Mouse (Mus musculus) limb, embryonic 11.5 days (tissue): ENCODE measurements around the gene Incenp. TPM values are rescaled to one million over a fixed set of nuclear protein-coding genes. Genes with fewer than 3 reads are reported as not detected.
"Not testable (repeated sequence)": the region's sequence is repeated elsewhere in the genome, so short reads cannot be mapped to it uniquely, and the experiment has no call there.

Experiments used
- ATAC-seq: fragments of 200-750 bp; cut with Nextera tagmentation; 2 replicates; pipeline ENCODE4 v1.8.0; 2017; ENCODE audit warnings: low read depth; ENCODE audit not compliant: insufficient number of reproducible peaks, low FRiP score, low TSS enrichment
- DNase-seq: peaks from one replicate; pipeline ENCODE4 v3.0.0-alpha.2; 2015; ENCODE audit warnings: low spot score
- H3K27ac ChIP-seq: fragments of 300-500 bp; sonication (generic); replicated peaks from 2 replicates; pipeline ENCODE4 v1.5.1; 2014; ENCODE audit warnings: low read depth, mild to moderate bottlenecking, low read length
- H3K27me3 ChIP-seq: fragments of 300-500 bp; sonication (generic); 2 replicates; pipeline ENCODE4 v1.6.1; 2014; ENCODE audit warnings: mild to moderate bottlenecking, low read length, mixed read lengths; ENCODE audit not compliant: control insufficient read depth, insufficient read depth
- H3K36me3 ChIP-seq: fragments of 300-500 bp; sonication (generic); 2 replicates; pipeline ENCODE4 v1.6.1; 2014; ENCODE audit warnings: mild to moderate bottlenecking, low read length, moderate library complexity, mixed read lengths; ENCODE audit not compliant: control insufficient read depth, insufficient read depth
- H3K4me1 ChIP-seq: fragments of 300-500 bp; sonication (generic); 2 replicates; pipeline ENCODE4 v1.6.1; 2014; ENCODE audit warnings: low read length, mixed read lengths; ENCODE audit not compliant: control insufficient read depth, insufficient read depth
- H3K4me2 ChIP-seq: fragments of 300-500 bp; sonication (generic); 2 replicates; pipeline ENCODE4 v1.6.1; 2014; ENCODE audit warnings: low read depth, mild to moderate bottlenecking, moderate library complexity; ENCODE audit not compliant: severe bottlenecking
- H3K4me3 ChIP-seq: fragments of 300-500 bp; sonication (generic); 2 replicates; pipeline ENCODE4 v1.5.1; 2014; ENCODE audit warnings: low read depth, low read length
- H3K9ac ChIP-seq: fragments of 300-500 bp; sonication (generic); 2 replicates; pipeline ENCODE4 v1.6.1; 2014; ENCODE audit warnings: mild to moderate bottlenecking, low read length
- H3K9me3 ChIP-seq: fragments of 300-500 bp; sonication (generic); 2 replicates; pipeline ENCODE4 v1.6.1; 2016; ENCODE audit warnings: low read length; ENCODE audit not compliant: control insufficient read depth
- WGBS: fragments of 180-500 bp; shearing (Covaris S2); extraction: QIAGEN DNeasy Blood & Tissue Kit; methylation state at CpG from one replicate; pipeline ENCODE4 v1.1.7; 2014; 5-methylcytosine and 5-hydroxymethylcytosine counted together
- polyA plus RNA-seq: library from polyadenylated mRNA; unstranded; fragments of >200 nt; fragmentation: Nextera tagmentation; extraction: Ambion mirVana; gene quantifications from 2 replicates; pipeline ENCODE4 v1.2.1, GENCODE M21; 2014

Gene Incenp
- polyA plus RNA-seq, 1 experiment from 2014 or later: 117 TPM

GRCm38 (mm10) chr19:9938824-9939303 lies 39.5 kb upstream of the Incenp start:
- Histone ChIP-seq H3K9ac (no peak overlapping the region), H3K4me2 (no peak overlapping the region), H3K9me3 (no peaks in the 10 kb centered on the region), H3K4me1 (peaks cover 5% of the 10 kb centered on the region; the same call in 1 of the 2 replicates), H3K27me3 (no peaks in the 10 kb centered on the region), H3K36me3 (no peaks in the 10 kb centered on the region), H3K27ac (no peak overlapping the region), H3K4me3 (no peak overlapping the region)
- ATAC-seq (no peak), DNase-seq (no peak)
- 79% methylated on average over 13 of the region's 13 CpGs for WGBS

GRCm38 (mm10) chr19:9938156-9938823 lies 38.9 kb upstream of the Incenp start:
- Histone ChIP-seq H3K4me3 (no peak overlapping the region), H3K9ac (no peak overlapping the region), H3K4me1 (peaks cover 5% of the 10 kb centered on the region; the same call in 1 of the 2 replicates), H3K4me2 (no peak overlapping the region), H3K36me3 (no peaks in the 10 kb centered on the region), H3K27me3 (no peaks in the 10 kb centered on the region), H3K9me3 (no peaks in the 10 kb centered on the region), H3K27ac (no peak overlapping the region)
- no peak for DNase-seq
- 82% methylated on average over 6 of the region's 6 CpGs for WGBS
- ATAC-seq: no peak

- Histone ChIP-seq H3K36me3 (no peaks in the 10 kb centered on the region), H3K4me1 (peaks cover 5% of the 10 kb centered on the region; the same call in 1 of the 2 replicates), H3K4me3 (no peak overlapping the region), H3K9me3 (no peaks in the 10 kb centered on the region), H3K27me3 (no peaks in the 10 kb centered on the region), H3K9ac (no peak overlapping the region), H3K4me2 (no peak overlapping the region), H3K27ac (no peak overlapping the region)
- 73% methylated on average over 5 of the region's 5 CpGs for WGBS
- ATAC-seq: no peak
- no peak for DNase-seq
Measured at GRCm38 (mm10) chr19:9937428-9937827, 38.1 kb upstream of the Incenp start.

GRCm38 (mm10) chr19:9936579-9936978 lies 37.2 kb upstream of the Incenp start:
- H3K9ac ChIP-seq: no peak overlapping the region
- no peak for ATAC-seq

GRCm38 (mm10) chr19:9933908-9934307 lies 34.6 kb upstream of the Incenp start:
- no peak overlapping the region for H3K27ac ChIP-seq
- 78% methylated on average over 2 of the region's 2 CpGs for WGBS
- no peaks in the 10 kb centered on the region for H3K36me3 ChIP-seq
- no peak overlapping the region for H3K9ac ChIP-seq
- H3K4me3 ChIP-seq: no peak overlapping the region
- no peaks in the 10 kb centered on the region for H3K4me1 ChIP-seq
- no peaks in the 10 kb centered on the region for H3K27me3 ChIP-seq
- H3K4me2 ChIP-seq: no peak overlapping the region
- DNase-seq (no peak), ATAC-seq (no peak)
- no peaks in the 10 kb centered on the region for H3K9me3 ChIP-seq

More at GRCm38 (mm10) chr19:9936579-9936978, 37.2 kb upstream of the Incenp start:
- H3K4me3 ChIP-seq: no peak overlapping the region
- no peaks in the 10 kb centered on the region for H3K4me1 ChIP-seq
- DNase-seq: no peak
- whole genome bisulfite sequencing: 68% methylated on average over 5 of the region's 5 CpGs
- no peaks in the 10 kb centered on the region for H3K36me3 ChIP-seq
- H3K27ac ChIP-seq: no peak overlapping the region
- no peaks in the 10 kb centered on the region for H3K27me3 ChIP-seq
- no peaks in the 10 kb centered on the region for H3K9me3 ChIP-seq
- no peak overlapping the region for H3K4me2 ChIP-seq

DNA sequence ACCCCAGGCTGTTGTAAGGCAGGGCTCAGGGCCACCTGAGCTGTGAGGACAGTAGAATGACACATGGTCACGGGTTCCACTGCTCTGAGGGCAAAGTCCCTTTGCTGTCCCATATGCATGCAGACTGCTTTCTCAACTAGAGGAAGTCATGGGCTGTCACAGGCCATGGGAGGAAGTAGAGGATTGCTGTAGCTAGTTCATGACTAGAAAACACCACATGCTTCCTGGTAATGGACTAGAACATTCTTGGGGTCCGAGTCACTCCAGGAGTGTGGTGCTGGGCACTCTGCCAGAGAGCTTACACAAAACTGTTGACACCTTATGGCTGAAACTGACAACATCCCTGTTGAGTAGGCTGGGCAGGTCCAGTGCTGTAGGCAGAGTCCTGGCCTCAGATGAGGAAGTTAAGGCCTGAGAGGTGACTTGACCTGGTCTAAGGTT lies 31.8 kb upstream of the Incenp start:
- H3K27ac ChIP-seq, DNase-seq, ATAC-seq, H3K4me3 ChIP-seq, H3K36me3 ChIP-seq, H3K27me3 ChIP-seq, H3K4me1 ChIP-seq, H3K9me3 ChIP-seq, H3K4me2 ChIP-seq, H3K9ac ChIP-seq: not testable (repeated sequence)
- 89% methylated on average over 2 of the region's 2 CpGs for WGBS

GRCm38 (mm10) chr19:9928089-9928488 lies 28.7 kb upstream of the Incenp start:
- WGBS: 81% methylated on average over 9 of the region's 9 CpGs
- H3K9ac ChIP-seq: no peak overlapping the region
- no peaks in the 10 kb centered on the region for H3K36me3 ChIP-seq

GRCm38 (mm10) chr19:9924769-9925272 lies 25.5 kb upstream of the Incenp start:
- Histone ChIP-seq H3K4me3 (no peak overlapping the region), H3K9ac (no peak overlapping the region), H3K27ac (no peak overlapping the region), H3K36me3 (no peaks in the 10 kb centered on the region), H3K4me2 (no peak overlapping the region), H3K9me3 (no peaks in the 10 kb centered on the region), H3K4me1 (peaks cover 2% of the 10 kb centered on the region; the same call in 1 of the 2 replicates), H3K27me3 (no peaks in the 10 kb centered on the region)
- DNase-seq (no peak), ATAC-seq (no peak)
- WGBS: 69% methylated on average over 8 of the region's 8 CpGs

More at GRCm38 (mm10) chr19:9928089-9928488, 28.7 kb upstream of the Incenp start:
- H3K4me2 ChIP-seq: no peak overlapping the region
- ATAC-seq (no peak), DNase-seq (no peak)
- no peaks in the 10 kb centered on the region; the same call in 1 of the 2 replicates for H3K4me1 ChIP-seq
- H3K27me3 ChIP-seq: no peaks in the 10 kb centered on the region
- H3K9me3 ChIP-seq: no peaks in the 10 kb centered on the region
- H3K27ac ChIP-seq: no peak overlapping the region
- no peak overlapping the region for H3K4me3 ChIP-seq
